Mouse (Mus musculus) left cerebral cortex, adult 18-20 months (tissue): ENCODE measurements around the gene Prl2c3. TPM values are rescaled to one million over a fixed set of nuclear protein-coding genes. Genes with fewer than 3 reads are reported as not detected.
"Not testable (repeated sequence)": the region's sequence is repeated elsewhere in the genome, so short reads cannot be mapped to it uniquely, and the experiment has no call there.

Experiments
- DNase-seq, 2 experiments: peaks; one replicate each; pipeline ENCODE4 v3.0.0; 2021 to 2022; ENCODE audit warnings: low spot score in 2 of 2, mixed read lengths in 1 of 2
- long read RNA-seq, 2 experiments: library from polyadenylated mRNA; stranded (forward); transcript quantifications; one replicate each; pipeline ENCODE4 v2.0.0; 2021
- total RNA-seq, 2 experiments: library from RNA; stranded (reverse); gene quantifications; 2 replicates each; pipeline ENCODE4 v1.2.3; 2021

Gene Prl2c3
- not detected for total RNA-seq
- long read RNA-seq, experiment 1 = 0 reads
- long read RNA-seq, experiment 2 = 0 reads

- DNase-seq = not testable (repeated sequence)
These were observed at the start of gene Prl2c3 for GRCm38 (mm10) chr13:12799979-12800378. Gene Prl2c3 (minus strand): TSS chr13:12800079.

GRCm38 (mm10) chr13:12848254-12848653 is 48.4 kb upstream of the Prl2c3 start:
- not testable (repeated sequence) for DNase-seq

GRCm38 (mm10) chr13:12844701-12845100 is 44.8 kb upstream of the Prl2c3 start:
- not testable (repeated sequence) for DNase-seq

DNA sequence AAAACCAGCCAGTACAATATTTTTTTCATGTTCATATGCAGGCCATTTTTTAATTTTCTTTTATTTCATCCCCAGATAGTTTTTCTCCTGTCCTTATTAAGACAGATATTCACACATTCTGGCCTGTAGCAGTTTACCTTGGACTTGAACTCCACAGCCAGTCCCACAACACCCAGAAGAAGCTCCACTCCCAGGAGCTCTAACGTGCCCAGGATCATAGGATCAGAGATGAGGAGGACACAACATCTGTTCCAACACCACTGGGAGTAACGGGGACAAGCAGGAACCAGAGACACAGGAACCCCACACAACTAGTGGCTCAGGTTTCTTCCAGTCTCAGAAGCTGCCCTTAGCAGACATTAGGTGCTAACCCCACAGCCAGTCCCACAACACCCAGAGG is 37.7 kb upstream of the Prl2c3 start:
- not testable (repeated sequence) for DNase-seq

DNA sequence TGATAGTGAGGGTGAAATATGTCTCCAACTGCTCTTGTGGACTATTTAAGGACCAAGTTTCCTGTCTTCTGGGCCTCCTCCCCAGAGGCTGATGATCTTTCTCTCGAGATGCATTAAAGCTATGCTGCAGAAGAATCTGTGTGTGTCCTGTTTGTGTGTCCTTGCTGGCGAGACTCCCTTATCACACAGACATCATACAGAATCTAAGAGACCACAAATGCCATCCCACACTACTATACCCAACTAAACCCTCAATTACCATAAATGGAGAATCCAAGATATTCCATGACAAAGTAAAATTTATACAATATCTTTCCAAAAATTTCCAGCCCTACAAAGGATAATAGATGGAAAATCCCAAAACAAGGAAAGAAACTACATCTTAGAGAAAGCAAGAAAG is 31.9 kb upstream of the Prl2c3 start:
- DNase-seq = no peak

- DNase-seq = no peak
These were observed 29.2 kb upstream of the Prl2c3 start for GRCm38 (mm10) chr13:12829031-12829430.

- DNase-seq = not testable (repeated sequence)
These were observed 24.8 kb upstream of the Prl2c3 start for GRCm38 (mm10) chr13:12824500-12825176.

- not testable (repeated sequence) for DNase-seq
These were observed 14.0 kb upstream of the Prl2c3 start for GRCm38 (mm10) chr13:12813734-12814424.

GRCm38 (mm10) chr13:12809591-12809990 is 9.7 kb upstream of the Prl2c3 start:
- DNase-seq = no peak

- DNase-seq = not testable (repeated sequence)
These were observed 9.1 kb upstream of the Prl2c3 start for GRCm38 (mm10) chr13:12808793-12809512.

DNA sequence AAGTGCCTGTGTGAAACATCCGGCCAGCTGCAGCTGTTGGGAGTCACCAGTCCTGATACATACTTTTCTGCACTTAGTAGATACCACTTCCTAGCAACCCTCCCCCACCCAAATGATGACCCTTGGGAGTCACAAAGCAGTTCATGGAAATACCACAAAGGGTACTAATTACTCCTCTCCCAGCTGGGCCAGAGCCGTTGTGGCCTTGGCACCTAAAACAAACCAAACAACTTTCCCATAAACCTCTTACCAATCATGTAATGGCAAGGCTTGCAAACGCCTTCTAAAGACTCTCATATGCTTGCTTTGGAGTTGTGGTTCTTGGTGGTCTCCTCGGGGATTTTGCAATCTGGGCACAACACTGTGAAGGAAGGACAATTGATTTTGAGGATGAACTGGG is 6.6 kb upstream of the Prl2c3 start:
- DNase-seq = not testable (repeated sequence)

- not testable (repeated sequence) for DNase-seq
These were observed 30.3 kb downstream of the Prl2c3 start for GRCm38 (mm10) chr13:12769442-12770091.

Other genes starting within 250 kb of the Prl2c3 start
- 10 to 100 TPM; 14.1 to 17.0 TPM for gene Ero1lb, start 234.2 kb downstream of the Prl2c3 start, total RNA-seq
- gene Prl2c2, start 205.3 kb upstream of the Prl2c3 start, total RNA-seq = not detected